Mouse (Mus musculus): ENCODE results near the gene Prkab2.

Prkab2 gene

GRCm38 (mm10) chr3:97649469-97649868 is 8.5 kb upstream of the Prkab2 start:
- no peak for DNase-seq (ENCODE audit: low read depth in 1 of 2, low spot score in 2 of 2)

GRCm38 (mm10) chr3:97651604-97652003 is 6.4 kb upstream of the Prkab2 start:
- no peak for DNase-seq (ENCODE audit: low read depth in 1 of 2, low spot score in 2 of 2)

GRCm38 (mm10) chr3:97653781-97654180 is 4.2 kb upstream of the Prkab2 start:
- DNase-seq (ENCODE audit: low read depth in 1 of 2, low spot score in 2 of 2) = no peak

- peak in 1 of 2 experiments; percentile 16 for DNase-seq (ENCODE audit: low read depth in 1 of 2, low spot score in 2 of 2)
Measured at GRCm38 (mm10) chr3:97654901-97655300, 3.1 kb upstream of the Prkab2 start.

GRCm38 (mm10) chr3:97658426-97659193 is 617 bp downstream of the Prkab2 start:
- no peak for DNase-seq (ENCODE audit: low read depth in 1 of 2, low spot score in 2 of 2)

- no peak for DNase-seq (ENCODE audit: low read depth in 1 of 2, low spot score in 2 of 2)
Measured at GRCm38 (mm10) chr3:97659746-97660145, 1.8 kb downstream of the Prkab2 start.

GRCm38 (mm10) chr3:97661206-97661605 is 3.2 kb downstream of the Prkab2 start:
- DNase-seq (ENCODE audit: low read depth in 1 of 2, low spot score in 2 of 2) = peak; percentile 32 to 36

- DNase-seq (ENCODE audit: low read depth in 1 of 2, low spot score in 2 of 2) = no peak
Measured at GRCm38 (mm10) chr3:97665525-97665924, 7.5 kb downstream of the Prkab2 start.

GRCm38 (mm10) chr3:97666154-97666553 is 8.2 kb downstream of the Prkab2 start:
- DNase-seq (ENCODE audit: low read depth in 1 of 2, low spot score in 2 of 2) = no peak

GRCm38 (mm10) chr3:97667093-97667675 is 9.2 kb downstream of the Prkab2 start:
- no peak for DNase-seq (ENCODE audit: low read depth in 1 of 2, low spot score in 2 of 2)

- DNase-seq (ENCODE audit: low read depth in 1 of 2, low spot score in 2 of 2) = no peak
Measured at GRCm38 (mm10) chr3:97674644-97675110, 16.7 kb downstream of the Prkab2 start, which contains the start of gene Gm17651. TSS of gene Gm17651 (minus strand) at chr3:97674694.

- DNase-seq (ENCODE audit: low read depth in 1 of 2, low spot score in 2 of 2) = no peak
Measured at GRCm38 (mm10) chr3:97676126-97676525, 18.1 kb downstream of the Prkab2 start.

GRCm38 (mm10) chr3:97678416-97678815 is 20.4 kb downstream of the Prkab2 start:
- DNase-seq (ENCODE audit: low read depth in 1 of 2, low spot score in 2 of 2) = no peak

GRCm38 (mm10) chr3:97680631-97681320 is 22.8 kb downstream of the Prkab2 start:
- DNase-seq (ENCODE audit: low read depth in 1 of 2, low spot score in 2 of 2) = peak; percentile 48 to 75

GRCm38 (mm10) chr3:97681321-97682158 is 23.5 kb downstream of the Prkab2 start:
- DNase-seq (ENCODE audit: low read depth in 1 of 2, low spot score in 2 of 2) = peak; percentile 11 to 61

- DNase-seq (ENCODE audit: low read depth in 1 of 2, low spot score in 2 of 2) = no peak
Measured at GRCm38 (mm10) chr3:97682159-97682502, 24.1 kb downstream of the Prkab2 start.

- DNase-seq (ENCODE audit: low read depth in 1 of 2, low spot score in 2 of 2) = no peak
Measured at GRCm38 (mm10) chr3:97682576-97682975, 24.6 kb downstream of the Prkab2 start.

GRCm38 (mm10) chr3:97683560-97684195 is 25.7 kb downstream of the Prkab2 start:
- DNase-seq (ENCODE audit: low read depth in 1 of 2, low spot score in 2 of 2) = no peak

- DNase-seq (ENCODE audit: low read depth in 1 of 2, low spot score in 2 of 2) = no peak
Measured at GRCm38 (mm10) chr3:97686372-97687117, 28.6 kb downstream of the Prkab2 start.

GRCm38 (mm10) chr3:97689289-97689688 is 31.3 kb downstream of the Prkab2 start:
- no peak for DNase-seq (ENCODE audit: low read depth in 1 of 2, low spot score in 2 of 2)

All from monocyte, adult 2 months (primary cell).